Mouse (Mus musculus) liver, adult (tissue): ENCODE data around the gene Gpn3.

Experiments
- GATA4 ChIP-seq: IDR thresholded peaks from 2 replicates; pipeline ENCODE4 v1.6.1; 2014; ENCODE audit warnings: mild to moderate bottlenecking, low read length; ENCODE audit not compliant: insufficient replicate concordance

Gene Gpn3

GRCm38 (mm10) chr5:122372878-122373277, 1.2 kb downstream of the Gpn3 start:
- TF ChIP-seq GATA4, result no peak

DNA sequence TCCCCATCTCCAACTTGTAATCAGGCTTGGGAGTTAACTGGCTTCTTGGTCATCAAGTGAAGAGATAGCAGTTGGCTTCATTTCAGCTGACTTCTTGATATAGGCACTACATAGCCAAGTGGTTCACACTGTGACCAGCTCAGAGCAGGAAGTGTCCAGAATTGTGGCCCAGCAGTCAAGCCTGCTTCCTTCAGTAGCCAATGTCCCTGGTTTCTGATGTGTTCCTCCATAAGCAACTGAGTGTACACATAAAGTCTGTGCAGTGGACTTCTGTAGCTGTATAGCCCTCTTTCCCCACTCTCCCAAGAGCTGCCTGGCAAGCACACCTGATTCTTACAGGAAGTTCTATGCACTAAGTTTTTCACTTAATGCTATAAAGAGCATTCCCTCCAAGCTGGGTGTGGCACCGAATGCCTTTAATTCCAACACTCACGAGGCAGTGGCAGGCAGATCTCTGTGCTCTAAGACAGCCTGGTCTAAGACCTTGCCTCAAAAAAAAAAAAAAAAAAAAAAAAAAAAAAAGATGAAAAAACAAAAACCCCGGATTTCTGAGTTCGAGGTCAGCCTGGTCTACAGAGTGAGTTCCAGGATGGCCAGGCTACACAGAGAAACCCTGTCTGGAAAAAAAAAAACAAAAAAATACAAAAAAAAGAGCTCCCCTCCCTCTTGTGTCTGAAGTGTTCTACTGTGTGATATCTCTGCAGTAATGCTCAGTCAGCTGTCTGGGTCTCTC, 5.6 kb downstream of the Gpn3 start:
- no peak for TF ChIP-seq GATA4

GRCm38 (mm10) chr5:122378171-122378570, 6.5 kb downstream of the Gpn3 start:
- TF ChIP-seq GATA4, result no peak

- no peak for TF ChIP-seq GATA4
These were observed 7.9 kb downstream of the Gpn3 start for GRCm38 (mm10) chr5:122379374-122380155.

DNA sequence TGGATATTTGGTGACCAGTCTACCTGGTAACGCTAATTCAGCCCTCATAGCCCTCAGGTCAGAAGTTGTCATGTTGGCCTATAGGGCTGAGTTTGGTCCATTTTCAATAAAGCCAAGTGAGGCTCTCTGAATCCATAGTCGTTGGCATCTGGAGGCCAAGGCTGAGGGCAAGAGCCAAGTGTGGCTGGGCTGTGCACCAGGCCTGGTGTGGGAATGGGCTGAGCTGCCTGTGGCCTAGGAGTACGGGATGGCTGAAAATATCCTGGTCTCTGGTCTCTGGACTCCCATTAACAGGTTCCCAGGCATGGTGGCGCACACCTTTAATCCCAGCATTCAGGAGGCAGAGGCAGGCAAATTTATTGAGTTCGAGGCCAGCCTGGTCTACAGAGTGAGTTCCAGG, 18.3 kb downstream of the Gpn3 start:
- no peak for TF ChIP-seq GATA4

DNA sequence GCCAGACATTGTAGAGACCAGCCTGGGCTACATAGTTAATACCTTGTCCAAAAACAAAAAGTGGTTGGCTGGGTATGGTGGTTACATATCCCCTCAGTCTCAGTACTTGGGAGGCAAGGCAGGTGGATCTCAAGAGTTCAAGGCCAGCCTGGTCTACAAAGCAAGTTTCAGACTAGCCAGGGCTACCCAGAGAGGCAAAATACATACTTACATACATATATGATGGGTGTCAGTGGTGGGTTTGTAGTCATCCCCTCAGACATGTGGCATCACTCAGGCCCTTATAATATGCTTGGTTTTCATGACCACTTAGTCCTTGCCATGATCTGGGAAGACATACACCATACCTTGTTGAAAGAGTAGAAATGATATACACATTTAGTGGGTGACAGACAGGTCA, 19.0 kb downstream of the Gpn3 start:
- TF ChIP-seq GATA4, result no peak

GRCm38 (mm10) chr5:122391178-122391785, 19.6 kb downstream of the Gpn3 start:
- no peak for TF ChIP-seq GATA4

- TF ChIP-seq GATA4, result no peak; the same call in 1 of the 2 replicates
These were observed 20.1 kb downstream of the Gpn3 start, which contains the start of gene Arpc3 for GRCm38 (mm10) chr5:122391786-122392180. Gene Arpc3 (plus strand): TSS chr5:122391878.

DNA sequence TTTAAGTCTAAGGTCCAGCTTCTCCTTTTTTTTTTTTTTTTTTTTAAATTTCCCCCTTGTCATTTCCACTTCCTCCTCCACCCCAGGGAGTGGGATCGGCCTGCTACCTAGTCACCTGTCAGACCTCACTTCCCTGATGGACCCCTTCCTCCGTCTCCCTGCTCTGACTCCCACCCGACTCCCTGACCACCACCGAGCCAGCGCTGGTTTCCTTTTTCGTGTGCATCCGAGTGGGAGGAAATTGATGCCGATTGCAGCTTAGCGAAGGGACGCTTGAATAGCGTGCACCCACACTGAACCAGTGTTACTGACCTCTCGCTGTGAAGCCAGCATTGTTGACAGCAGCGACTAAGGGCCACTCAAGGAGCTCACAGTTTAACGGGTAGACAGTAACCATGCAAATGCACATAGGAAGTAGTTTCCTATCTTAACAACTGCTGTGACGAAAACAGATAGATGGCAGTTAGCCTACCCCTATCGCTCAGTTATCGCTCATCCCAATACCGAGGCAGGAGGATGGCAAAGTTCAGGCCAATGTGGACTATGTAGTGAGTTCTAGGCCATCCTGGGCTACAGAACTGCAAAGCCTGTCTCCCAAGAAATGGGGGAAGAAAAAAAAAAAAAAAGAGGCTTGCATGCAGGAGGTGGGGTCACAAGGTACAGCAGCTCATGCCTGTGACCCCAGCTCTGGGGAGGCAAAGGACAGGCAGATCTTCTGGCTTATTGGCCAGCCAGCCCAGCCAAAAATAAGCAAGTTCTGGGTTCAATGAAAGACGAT, 20.7 kb downstream of the Gpn3 start:
- TF ChIP-seq GATA4, result no peak

DNA sequence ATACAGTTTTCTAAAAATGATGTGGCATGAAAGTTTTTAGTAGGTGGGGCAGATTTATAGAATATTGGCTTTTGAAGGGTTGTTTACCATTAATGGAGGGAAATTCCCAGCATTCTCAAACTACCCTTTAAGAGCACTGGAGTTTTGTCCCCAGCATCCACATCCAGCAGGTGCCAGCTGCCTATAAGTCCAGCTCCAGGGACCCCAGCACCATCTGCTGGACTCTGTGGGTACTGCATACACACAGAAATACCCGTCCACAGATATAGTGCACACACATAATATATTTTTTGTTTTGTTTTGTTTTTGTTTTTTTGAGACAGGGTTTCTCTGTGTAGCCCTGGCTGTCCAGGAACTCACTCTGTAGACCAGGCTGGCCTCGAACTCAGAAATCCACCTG, 22.2 kb downstream of the Gpn3 start:
- TF ChIP-seq GATA4, result no peak

GRCm38 (mm10) chr5:122396791-122397190, 25.1 kb downstream of the Gpn3 start:
- no peak for TF ChIP-seq GATA4

GRCm38 (mm10) chr5:122397495-122397894, 25.8 kb downstream of the Gpn3 start:
- no peak for TF ChIP-seq GATA4

- no peak for TF ChIP-seq GATA4
These were observed 28.2 kb downstream of the Gpn3 start for GRCm38 (mm10) chr5:122399871-122400270.

DNA sequence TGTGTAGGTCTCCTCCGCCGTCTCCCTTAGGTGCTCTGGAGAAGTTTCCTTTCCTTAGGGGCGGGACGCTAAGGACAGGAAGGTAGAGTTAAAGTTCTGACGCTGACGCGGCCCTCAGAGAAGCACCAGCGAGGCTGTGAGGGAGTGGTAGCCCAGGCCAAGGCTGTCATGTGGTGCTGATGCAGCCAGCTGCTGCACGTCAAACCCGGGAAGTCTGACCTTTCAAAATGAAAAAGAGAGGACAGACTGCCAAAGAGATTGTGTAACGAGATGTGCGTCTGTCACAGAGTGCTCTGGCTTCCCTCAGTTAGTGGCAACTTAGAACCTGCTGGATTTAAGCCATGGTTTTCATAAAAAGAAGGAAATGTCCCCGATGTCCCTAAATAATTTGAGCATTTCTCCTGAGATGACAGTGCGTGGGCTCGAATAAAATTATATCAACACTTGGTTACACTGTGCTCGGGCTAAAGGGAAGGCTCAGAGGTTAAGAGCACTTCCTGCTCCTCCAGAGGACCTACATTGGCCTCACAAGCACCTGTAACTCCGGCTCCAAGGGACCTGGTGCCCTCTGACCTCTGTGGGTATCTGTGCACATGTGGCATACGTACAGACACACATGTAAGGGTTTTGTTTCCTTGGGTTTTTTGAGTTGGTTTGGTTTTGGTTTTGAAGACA, 29.1 kb downstream of the Gpn3 start:
- no peak; the same call in 1 of the 2 replicates for TF ChIP-seq GATA4

GRCm38 (mm10) chr5:122401303-122401640, 29.6 kb downstream of the Gpn3 start:
- TF ChIP-seq GATA4, result no peak
